Mouse (Mus musculus) thymus, postnatal 0 days (tissue): ENCODE results near the gene Ptar1. TPM values are rescaled to one million over a fixed set of nuclear protein-coding genes. Genes with fewer than 3 reads are reported as not detected.

Experiments
- DNase-seq: peaks from one replicate; pipeline ENCODE4 v3.0.0-alpha.2; 2015; ENCODE audit warnings: low spot score
- polyA plus RNA-seq: library from polyadenylated mRNA; unstranded; fragments of >200 nt; fragmentation: Nextera tagmentation; extraction: Ambion mirVana; gene quantifications from 2 replicates; pipeline ENCODE4 v1.2.1, GENCODE M21; 2015

The Ptar1 gene
- polyA plus RNA-seq, 1 experiment from 2014 or later: 4.2 TPM

DNA sequence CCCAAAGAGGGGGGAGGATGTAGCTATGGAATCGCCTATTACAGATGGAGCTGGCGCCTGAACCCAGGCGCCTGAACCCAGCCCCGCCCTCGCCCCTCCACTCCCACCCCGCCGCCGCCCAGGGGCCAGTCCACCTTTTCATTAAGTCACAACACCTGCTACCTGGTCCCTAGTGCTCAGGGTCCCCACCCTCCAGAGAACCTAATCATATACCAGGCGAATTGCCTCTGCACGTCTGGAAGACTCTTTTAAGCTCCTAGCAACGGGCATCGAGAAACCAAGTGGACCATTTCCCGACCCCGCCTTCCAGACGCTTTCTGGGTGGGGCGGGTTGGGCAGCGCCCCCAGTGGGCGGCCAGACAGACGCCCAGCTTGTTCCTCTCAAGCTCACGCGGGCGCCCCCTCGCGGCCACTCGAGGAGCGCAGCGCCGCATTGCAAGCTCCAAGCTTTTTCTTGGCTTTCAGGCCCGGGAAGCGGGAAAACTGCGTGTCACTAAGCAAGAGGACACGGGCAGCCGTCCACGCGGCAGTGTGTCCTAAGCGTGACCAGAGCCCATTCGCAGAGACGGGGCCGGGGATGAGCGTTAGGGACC is 70.8 kb downstream of the Ptar1 start:
- DNase-seq: peak; percentile 87

DNA sequence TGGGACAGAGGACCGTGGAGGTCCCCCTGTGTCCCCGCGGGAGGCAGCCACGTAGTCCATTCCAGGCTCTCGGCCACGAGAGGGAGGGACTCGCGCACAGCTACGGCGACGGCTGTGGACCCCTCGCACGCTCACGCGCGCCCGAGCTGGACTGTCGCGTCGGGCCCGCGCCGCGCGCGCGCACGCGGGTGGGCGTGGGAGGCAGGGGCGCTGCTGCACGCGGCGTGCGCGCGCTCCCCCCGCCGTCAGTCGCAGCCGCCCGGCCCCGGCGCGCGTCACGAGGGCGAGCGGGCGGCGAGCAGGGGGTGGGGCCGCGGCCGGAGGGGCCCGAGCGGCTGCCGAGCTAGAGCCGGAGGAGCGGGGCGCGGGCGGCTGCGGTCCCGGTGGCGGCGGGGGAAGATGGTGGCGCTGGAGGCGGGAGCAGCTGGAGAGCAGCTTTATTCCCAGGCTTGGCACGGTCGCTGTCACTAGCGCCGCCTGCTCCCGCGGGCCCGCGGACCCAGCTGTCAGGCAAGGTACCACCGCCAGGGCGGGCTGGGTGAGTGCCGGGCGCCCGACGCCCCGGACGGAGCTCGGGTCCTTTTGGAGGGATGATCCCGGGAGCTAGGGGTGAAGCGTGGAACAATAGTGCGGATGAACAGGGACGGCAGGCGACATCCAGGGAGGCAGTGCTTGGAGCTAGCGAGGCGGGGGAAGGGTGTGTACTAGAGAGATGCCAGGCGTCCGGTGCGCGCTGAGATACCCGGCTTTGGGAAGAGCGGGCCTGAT is 71.5 kb downstream of the Ptar1 start, which contains the start of gene Apba1:
Gene Apba1 (plus strand): TSS at position 334 of the 768 bp plus-strand sequence.
- DNase-seq: peak; percentile 73

DNA sequence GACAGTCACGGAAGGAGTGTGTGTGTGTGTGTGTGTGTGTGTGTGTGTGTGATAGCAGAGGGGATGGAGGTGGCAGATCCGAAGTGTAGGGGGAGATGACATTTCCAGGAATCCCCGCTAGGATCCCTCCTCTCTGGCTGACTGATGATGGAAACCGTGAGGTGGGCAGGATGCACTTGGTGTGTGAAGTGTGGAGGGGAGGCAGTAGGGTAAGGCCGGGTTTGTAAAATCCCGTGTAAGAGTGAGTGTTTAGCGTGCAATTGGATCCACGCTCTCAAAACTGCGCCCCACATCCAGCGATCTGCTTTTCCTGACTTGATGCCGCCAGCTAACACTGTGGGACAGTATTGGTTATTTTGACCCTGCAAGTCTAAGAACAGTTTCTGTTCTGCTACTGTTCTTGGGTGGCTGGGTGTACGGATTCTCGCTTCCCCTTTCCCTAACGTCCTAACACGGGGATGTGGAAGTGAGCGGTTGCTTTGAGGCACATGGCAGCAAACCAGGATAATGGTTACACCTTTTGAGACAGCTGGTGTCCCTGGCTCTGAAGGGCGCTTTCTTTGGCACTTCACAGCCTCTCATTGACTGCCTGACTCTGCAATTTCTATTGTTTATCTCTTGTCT is 72.2 kb downstream of the Ptar1 start:
- no peak for DNase-seq

DNA sequence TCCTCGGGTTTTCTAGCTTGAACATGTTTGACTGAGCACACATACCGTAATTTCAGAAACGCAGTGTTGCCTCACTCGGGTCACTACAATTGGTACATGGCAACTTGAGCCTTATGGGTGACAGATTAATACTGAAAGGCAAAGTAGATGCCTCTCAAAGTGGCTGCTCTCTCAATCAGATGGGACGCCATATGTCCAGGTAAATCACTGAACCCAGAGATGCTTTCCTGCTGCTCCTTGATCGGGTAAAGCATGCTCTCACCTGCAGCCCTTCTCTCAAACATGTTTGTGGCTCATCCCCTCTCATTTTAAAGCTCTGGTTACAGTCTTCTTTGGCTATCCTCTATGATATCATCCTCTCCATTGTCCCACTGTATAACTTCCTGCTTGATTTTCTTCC is 76.1 kb downstream of the Ptar1 start:
- DNase-seq: no peak

DNA sequence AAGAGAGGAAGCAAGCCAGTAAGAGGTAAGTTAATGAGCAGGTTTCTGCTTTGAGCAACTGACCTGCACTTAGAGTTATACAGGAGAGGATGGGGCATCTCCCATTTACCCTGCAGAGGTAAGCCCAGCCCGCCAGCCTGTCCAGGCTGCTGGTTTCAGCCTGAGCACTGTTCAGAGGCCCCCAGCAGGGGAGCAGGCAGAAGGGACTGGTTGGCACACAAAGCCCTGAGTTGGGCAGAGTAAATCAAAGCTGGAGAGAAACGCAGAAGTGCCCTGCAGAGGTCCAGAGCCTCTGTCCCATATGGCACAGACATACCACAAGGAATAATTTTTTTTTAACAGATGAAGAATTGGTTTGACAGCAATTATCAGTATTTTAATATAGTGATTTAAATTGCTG is 76.8 kb downstream of the Ptar1 start:
- DNase-seq: no peak

DNA sequence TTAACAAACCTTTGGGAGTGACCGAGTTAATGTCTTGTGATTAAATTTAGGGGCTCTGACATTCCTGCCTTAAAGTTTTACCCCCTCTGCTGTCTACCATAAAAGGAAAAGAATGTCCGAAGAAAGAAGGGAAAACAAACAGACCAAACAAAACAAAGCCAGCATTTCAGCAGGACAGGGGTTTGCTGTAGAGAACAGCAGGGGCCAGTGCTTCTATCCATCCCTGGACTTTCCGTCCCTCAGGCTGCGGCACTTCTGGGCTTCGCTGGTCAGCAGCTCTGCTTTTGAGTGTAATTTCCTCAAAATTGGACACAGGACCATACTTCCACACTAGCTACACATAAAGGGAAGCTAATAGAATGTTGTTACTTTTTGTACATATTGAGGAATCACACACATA is 81.6 kb downstream of the Ptar1 start:
- no peak for DNase-seq

DNA sequence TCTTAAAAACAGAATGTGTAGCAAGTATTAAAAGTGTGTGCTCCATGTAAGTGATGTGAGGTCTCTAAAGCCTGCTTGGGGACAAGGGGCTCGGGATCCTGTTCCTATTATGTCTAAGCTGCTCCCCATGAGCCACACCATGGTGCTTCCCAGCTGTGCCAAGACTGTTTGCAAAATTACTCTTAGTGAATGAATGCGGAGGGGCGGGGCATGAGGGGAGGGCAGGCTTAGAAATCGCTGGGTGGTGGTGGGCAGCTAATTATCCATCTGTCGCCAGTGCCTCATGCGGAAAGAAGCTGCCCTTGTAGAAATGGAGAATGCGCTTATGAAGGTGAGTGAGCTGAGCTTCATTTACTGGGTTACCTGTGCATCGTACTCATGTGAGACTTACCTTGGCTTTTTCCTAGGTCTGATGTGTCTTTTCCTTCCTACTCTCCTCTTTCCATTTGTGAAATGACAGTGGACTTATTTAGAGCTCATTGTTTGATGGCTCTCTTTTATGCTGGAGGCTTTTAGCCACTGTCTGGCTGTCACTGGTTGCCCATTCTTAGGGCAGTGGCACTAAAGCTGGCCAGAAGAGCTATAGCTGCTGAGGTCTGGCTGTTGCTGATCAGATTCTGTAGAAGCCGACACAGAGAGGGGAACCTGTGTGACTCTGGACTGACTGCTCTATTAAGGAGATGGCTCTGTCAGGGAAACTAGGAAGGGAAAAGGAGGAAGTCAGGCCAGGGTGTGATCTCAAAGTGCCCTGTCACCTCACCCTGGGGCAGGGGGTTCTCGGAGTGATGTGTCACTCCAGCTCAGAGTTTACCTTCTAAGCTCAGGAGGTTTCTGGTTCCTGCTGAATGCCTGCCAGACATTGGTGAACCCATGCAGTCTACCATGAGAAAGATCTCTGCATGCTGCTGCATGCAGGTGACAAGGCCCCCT is 83.5 kb downstream of the Ptar1 start:
- no peak for DNase-seq

DNA sequence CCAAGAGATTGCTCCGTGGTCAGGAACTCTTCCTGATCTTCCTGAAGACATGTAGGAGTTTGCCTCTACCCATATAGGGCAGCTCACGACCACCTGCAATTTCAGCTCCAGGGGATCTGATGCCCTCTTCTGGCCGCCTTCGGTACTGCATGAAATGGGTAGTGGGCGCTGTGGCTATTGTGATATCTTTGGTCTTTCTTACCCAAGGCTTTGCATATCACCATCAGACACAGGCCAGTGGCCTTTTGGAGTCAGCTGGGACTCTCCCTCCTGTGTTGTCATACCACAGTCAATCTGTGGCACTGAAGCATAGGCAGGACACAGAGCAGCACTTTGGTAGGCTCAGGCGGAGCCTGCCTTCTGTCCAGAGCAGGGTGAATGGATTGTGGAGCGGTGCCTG is 84.7 kb downstream of the Ptar1 start:
- no peak for DNase-seq

DNA sequence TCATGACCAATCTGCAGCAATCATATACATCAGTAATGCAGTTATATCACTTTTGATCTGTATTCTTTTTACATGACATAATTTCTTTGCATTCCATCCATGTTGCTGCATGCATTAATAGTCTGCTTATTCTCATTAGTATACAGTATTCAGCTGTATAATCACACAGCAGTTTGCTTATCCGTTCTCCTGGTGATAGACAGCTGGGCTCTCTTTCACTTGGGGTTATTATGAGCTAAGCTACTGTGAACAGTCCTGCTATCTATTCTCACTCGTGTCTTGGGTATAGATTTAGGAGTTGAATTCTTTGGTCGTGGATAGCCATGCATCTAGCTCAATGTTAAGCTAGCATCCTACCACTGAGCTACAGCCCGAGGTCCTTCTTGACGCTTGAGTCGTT is 88.1 kb downstream of the Ptar1 start:
- no peak for DNase-seq

DNA sequence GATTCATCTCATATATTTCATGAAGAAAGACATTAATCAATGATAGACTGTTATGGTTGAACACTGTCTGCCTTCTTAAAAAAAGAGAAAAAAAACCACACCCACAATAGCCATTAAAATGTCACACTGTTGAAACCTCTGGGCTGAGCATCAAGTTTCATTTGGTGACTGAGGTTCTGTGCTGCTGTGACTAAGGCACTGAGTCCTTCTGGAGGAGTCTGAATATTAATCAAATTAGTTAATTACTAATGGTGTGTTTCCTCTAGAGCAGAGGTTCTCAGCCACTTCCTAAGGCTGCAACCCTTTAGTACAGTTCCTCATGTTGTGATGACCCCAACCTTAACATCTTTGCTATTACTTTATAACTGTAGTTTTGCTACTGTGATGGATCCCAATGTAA is 91.9 kb downstream of the Ptar1 start:
- DNase-seq: no peak

DNA sequence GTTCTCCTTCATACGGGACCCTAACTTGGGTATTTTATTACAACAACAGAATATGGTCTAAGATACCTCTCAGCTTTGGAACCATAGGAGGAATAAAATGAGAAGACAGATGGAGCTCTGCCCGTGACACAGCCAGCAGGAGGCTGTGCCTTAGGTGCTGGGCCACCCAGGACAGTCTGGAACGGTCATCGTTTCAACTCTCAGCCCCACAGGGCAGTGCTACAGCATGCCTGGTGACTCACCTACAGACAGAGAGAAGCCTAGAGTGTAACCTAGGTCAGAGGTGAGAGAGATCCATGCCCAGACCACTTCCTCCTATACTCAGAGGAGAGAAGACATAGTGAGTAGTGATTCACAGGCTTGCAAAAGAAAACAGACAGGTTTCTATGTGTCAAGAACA is 92.9 kb downstream of the Ptar1 start:
- DNase-seq: no peak

Other genes with a start within 250 kb of the Ptar1 start
- 0.07 and 0.17 TPM in 2 replicates for gene Mamdc2, start 239.0 kb upstream of the Ptar1 start, polyA plus RNA-seq
- gene 1700028P14Rik, start 34.6 kb upstream of the Ptar1 start, polyA plus RNA-seq: 0.24 and 0.38 TPM in 2 replicates
- 0.52 and 0.53 TPM in 2 replicates for gene Apba1, start 71.5 kb downstream of the Ptar1 start, polyA plus RNA-seq